Mouse (Mus musculus) adrenal gland, adult 8-10 months (tissue): ENCODE measurements around the gene Pkp3. TPM values are rescaled to one million over a fixed set of nuclear protein-coding genes. Genes with fewer than 3 reads are reported as not detected.

Source experiments
- DNase-seq: peaks from one replicate; pipeline ENCODE4 v3.0.0; 2022
- total RNA-seq, 4 experiments: library from RNA; stranded (reverse); gene quantifications; 2 replicates each; pipeline ENCODE4 v1.2.4; 2022

Gene Pkp3
- total RNA-seq, 4 experiments from 2014 or later: 1.6 to 3.1 (median 2.1) TPM

GRCm38 (mm10) chr7:141058601-141059341 is 19.2 kb upstream of the Pkp3 start:
- no peak for DNase-seq

DNA sequence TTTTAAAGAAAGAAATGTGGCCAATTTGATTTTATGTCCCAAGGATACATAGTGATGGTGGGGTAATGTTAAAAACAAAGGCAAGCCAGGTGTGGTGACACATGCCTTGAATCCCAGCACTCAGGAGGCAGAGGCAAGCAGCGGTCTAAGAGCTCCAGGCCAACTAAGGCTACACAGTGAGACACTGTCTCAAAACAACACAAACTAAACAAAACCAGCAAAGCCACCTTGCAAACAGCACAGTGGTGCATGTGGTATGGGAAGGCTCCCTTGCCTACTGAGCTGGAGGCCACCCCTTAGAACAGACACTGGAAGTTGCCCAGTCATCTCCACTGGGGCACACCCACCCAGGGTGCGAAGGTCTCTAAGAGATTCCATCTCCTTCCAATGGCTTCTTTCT is 18.1 kb upstream of the Pkp3 start:
- no peak for DNase-seq

- DNase-seq: peak; percentile 48
Measured at GRCm38 (mm10) chr7:141060426-141061242, 17.4 kb upstream of the Pkp3 start, which contains the start of gene B4galnt4. B4galnt4 (plus strand) TSS chr7:141061104.

DNA sequence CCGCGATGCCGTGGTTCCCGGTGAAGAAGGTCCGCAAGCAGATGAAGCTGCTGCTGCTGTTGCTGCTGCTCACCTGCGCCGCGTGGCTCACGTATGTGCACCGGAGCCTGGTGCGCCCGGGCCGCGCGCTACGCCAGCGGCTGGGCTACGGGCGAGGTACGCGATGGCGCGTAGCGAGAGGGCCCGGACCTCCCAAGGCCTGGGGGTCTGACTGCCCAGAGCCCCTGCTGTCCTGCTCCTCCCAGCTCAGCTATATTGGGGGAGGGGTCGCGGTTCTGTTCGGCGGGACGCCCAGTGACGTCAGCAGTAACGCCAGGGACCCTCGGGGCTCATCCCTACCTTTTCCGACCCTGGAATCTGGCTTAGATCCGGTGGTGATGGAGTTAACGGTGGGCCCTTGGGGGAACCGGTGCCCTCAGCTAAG is 16.7 kb upstream of the Pkp3 start:
- DNase-seq: no peak

DNA sequence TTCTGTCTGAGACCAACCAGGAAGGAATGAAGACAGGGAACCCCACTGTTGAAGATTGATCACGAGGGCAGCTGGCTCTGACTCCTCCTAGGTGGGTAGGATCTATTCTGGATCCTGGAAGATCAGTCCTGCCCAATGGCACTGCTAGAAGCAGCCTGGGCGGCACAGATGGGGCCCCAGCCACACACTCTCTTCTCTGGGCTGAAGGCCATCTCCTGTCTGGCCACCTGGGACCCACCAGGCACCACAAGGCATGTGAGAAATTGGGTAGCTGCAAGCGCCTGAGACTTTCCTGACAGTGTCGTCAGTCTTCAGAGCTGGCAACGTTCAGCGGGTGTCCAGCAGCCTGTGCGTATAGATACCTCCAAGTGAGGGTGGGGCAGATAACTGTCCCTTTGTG is 15.5 kb upstream of the Pkp3 start:
- no peak for DNase-seq

DNA sequence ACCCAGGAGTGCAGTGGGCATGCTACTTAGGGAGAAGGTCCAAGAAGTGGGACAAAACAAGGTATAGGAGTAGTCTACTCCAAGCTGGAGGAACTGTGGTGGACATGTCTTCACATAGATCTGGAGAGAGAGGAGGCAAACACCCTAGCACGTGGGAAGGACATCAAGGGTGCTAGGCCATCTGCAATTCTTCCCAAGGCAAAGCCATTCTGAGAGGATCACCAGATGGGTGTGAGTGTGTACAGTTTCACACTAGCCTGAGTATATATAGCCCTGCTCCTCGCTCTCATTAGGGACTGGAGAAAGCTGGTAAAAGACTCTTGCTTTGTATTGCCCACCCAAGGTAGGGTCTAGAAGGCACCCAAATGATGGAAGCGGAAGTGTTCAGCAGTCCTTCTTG is 14.7 kb upstream of the Pkp3 start:
- DNase-seq: no peak

GRCm38 (mm10) chr7:141064175-141064574 is 13.8 kb upstream of the Pkp3 start:
- DNase-seq: no peak

- DNase-seq: no peak
Measured at GRCm38 (mm10) chr7:141064576-141064975, 13.4 kb upstream of the Pkp3 start.

GRCm38 (mm10) chr7:141068351-141068750 is 9.7 kb upstream of the Pkp3 start:
- no peak for DNase-seq

DNA sequence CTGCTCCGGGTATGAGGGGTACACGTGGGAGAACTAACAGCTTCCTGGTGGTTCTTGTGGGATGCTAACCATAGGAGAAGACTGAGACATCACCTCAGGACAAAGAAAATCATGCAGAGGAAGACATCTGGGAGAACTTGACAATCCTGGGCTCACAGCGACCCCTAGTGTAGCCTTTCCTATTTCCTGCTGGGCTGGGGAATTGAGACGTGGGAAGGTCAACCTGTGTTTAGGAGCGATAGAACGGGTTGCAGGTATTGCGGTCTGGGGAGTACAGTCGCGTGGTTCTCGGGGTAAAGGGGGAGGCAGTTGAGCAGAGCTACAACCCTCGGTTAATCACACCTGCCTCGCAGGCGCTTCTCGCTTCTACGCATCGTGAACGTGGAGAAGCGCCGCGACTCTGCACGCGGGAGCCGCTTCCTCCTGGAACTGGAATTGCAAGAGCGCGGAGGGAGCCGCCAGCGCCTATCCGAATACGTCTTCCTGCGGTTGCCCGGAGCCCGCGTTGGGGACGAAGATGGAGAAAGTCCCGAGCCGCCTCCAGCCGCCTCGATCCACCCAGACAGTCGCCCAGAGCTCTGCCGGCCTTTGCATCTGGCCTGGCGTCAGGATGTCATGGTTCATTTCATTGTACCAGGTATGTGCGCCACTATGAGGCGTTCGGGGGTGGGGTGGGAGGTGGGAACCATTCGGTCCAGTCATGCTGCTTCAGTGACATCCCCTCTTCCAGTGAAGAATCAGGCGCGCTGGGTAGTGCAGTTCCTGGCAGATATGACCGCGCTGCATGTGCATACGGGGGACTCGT is 7.8 kb upstream of the Pkp3 start:
- peak; percentile 29 for DNase-seq

DNA sequence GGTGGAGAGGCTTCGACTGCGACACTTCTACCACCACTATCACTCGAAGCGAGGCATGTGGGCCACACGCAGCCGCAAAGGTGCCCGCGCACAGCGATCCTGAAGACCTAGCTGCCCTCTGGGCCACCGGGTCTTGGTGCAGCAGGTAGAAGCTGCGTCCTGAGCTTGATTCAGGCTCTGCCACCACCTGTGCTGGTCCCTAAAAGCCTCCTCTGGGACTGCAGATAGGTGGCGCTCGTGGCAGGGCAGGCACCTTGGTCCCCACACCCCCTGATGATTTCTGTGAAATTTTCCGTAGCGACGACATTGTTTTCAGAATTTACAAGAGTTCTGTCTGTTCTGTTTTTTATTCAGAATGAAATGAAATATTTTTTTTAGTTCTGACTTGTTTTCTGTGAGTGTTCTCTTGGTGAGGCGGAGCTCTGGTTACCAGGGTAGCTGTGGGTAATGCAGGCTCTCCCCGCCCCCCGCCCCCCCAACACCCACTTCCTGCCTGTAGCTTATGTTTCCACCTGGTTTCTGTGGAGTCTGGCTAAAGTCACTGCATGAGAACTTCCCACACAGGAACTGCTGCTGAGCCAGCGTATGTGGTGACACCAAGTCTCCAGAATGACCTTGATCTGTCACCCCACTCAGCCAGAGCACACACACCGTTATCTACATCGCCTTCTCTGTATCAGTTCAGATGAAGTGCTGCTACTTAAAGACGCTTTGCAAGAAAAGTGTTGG is 5.8 kb upstream of the Pkp3 start:
- no peak for DNase-seq

GRCm38 (mm10) chr7:141073782-141074181 is 4.2 kb upstream of the Pkp3 start:
- DNase-seq: no peak

GRCm38 (mm10) chr7:141078876-141079275 is 858 bp downstream of the Pkp3 start:
- no peak for DNase-seq

DNA sequence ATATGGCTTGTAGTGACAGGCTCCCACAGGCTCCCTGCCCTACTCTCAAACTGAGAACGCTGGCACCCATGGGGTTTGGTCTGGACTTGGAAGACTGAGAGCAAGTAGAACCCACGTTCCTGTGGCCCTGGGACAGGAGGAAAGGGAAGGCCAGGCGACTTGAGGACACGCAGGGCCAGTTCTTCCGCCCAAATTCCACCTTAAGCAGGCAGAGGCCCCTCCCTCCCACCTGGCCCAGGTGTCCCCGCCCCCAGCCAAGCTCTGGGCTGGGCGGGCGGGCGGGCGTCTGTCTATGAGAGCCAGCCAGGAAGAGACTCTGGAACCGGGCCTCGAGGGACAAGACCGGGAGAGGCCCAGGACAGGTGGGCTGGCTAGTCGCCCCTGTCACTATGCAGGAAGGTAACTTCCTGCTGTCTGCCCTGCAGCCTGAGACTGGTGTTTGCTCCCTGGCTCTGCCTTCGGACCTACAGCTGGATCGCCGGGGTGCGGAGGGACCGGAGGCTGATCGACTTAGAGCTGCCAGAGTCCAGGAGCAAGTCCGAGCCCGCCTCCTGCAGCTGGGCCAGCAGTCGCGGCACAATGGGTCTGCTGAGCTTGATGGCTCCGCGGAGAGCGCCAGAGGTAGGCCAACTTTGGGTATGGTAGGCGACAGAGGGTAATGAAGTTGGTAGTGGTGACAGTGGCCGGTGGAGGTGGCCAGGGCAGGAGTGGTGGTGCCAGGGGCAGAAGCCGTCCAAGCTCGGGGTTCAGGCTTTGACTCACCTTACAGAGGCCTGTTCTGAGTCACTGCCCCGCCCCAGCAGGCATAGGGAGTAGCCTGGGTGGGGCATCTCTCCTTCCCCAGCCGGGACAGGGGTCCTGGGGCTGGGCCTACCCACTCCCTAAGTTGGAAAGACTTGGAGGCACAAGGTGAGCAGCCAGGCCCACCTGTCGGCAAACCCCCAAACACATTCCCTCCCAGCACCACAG is 1.7 kb downstream of the Pkp3 start:
- DNase-seq: no peak

DNA sequence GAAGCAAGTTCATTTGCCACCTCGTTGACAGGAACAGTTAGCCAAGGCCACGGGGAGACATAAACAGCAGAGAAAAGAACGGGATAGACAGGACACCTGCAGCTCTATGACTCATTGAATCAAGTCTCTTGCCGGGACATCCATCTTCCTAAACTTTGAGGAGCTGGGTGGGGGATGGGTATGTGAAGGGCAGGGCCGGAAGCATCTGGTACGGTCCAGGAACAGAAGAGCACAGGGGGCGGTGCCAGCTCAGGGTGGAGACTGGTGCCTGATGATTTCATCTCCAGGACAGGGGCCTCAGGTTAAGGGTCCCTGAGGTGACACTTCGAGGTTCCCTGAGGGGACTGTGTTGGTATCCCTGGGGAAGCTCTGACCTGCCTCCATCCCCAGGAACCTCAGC is 9.9 kb downstream of the Pkp3 start:
- DNase-seq: no peak

GRCm38 (mm10) chr7:141088473-141088872 is 10.5 kb downstream of the Pkp3 start:
- DNase-seq: no peak

GRCm38 (mm10) chr7:141090228-141090627 is 12.2 kb downstream of the Pkp3 start:
- no peak for DNase-seq

- DNase-seq: peak; percentile 88
Measured at GRCm38 (mm10) chr7:141092051-141092735, 14.2 kb downstream of the Pkp3 start.

DNA sequence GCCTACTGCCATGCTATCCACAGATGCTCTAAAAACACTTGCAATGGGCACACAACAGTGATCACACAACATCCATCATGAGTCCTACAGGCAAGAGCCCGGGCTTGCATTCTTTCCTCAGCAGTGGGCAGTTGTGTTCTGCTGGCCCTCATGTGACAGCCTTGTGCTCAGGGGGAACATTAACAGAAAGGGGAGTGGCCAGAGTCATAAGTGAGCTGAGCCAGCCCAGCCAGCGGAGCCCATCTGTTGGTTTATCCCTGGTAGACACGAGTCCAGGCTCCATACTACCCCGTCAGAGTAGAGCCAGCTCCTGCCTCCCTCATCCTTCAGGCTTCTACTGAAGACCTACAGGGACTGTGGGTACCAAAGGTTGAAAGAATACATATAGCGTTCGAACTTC is 15.9 kb downstream of the Pkp3 start:
- DNase-seq: no peak

DNA sequence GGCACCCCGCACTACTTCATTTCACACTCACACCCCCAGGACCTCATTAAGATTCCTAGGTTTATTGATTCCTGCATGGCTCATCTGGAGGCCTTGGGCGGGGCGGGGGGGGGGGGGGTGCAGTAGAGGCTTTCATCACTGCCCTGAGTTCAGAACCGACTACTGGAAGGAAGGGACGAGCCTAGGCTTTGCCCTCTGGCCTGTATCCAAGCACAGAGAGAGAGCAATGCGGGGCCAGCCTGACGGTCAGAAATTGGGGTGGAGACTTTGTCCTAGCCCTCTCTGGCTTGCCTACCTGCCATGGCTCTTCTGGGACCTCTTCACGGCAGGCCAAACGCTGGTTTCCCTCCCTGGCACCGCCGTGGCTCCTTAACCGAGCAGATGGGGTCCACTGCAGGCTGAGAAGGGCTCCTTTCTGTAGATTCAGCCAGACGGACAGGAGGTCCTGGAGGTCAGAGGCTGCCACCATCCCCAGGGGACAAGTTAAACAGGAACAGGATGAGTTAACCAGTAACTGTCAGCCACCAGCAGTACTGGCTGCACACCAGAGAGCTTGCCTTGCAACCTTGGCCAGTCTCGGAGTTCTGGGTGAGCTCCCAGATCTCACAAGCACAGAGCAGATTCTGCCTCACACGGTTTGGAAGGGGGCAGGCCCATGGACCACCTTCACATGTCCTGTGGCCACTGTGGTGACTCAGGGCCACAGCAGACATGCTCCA is 16.6 kb downstream of the Pkp3 start:
- no peak for DNase-seq
